Mouse (Mus musculus) spleen, postnatal 14 days (tissue): ENCODE data around the gene 2810004N23Rik.
A peak's percentile ranks its signal among the peaks of the same experiment; 100 is the strongest.

Experiments
- DNase-seq, 2 experiments: peaks; one replicate each; pipeline ENCODE4 v3.0.0; 2021 to 2022; ENCODE audit warnings: low spot score in 2 of 2

2810004N23Rik gene

GRCm38 (mm10) chr8:124862321-124863162 lies at the start of gene 2810004N23Rik, which contains the start of gene Gnpat:
Gene 2810004N23Rik, minus strand, starts transcription at chr8:124863120.
Gene Gnpat, plus strand, starts transcription at chr8:124863033.
- DNase-seq, result peak; percentile 80 to 87

DNA sequence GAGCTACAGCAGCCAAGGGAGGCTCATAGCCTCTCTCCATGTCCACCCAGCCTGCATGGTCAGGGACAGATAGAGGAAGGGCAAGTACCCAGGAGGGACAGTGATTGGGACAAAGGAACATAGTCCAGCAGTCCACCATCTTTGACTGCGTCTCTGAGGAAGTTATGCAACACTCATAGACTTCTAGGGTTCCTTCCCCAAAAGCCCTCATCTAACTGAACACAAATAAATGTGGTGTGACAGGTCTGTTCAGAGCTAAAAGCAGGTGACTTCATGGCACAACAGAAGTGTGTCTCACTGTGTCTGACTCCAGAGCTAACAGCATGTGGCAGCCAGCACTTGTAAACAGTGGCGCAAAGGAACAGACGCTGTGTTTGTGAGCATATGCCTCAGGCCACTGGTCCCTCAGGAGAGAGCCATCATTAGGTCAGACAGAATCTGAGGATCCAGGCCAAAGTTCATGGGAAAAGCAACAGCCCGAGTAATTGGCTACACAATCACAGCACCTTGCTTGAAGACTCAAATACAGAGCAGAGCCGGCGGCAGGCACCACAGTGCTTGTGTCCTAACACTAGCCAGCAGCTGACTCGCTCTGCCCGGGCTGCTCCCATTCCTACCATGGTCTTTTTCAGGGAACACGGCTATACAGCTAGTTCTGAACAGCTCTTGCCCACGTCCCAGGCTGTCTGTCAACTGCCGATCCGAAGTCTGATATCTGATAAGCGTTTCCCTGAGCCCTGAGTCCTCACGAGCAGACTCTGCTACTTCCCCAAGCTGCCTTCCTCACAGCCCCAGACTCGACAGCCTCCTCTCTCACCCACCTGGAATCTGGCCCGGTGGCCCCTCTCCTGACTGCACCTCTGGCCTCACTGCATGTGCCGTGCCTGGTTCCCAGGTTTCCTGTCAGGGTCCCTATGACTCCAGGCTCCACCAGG lies 49.3 kb upstream of the 2810004N23Rik start:
- DNase-seq, result no peak

- no peak for DNase-seq
These were observed 47.4 kb upstream of the 2810004N23Rik start for GRCm38 (mm10) chr8:124910349-124910748.

DNA sequence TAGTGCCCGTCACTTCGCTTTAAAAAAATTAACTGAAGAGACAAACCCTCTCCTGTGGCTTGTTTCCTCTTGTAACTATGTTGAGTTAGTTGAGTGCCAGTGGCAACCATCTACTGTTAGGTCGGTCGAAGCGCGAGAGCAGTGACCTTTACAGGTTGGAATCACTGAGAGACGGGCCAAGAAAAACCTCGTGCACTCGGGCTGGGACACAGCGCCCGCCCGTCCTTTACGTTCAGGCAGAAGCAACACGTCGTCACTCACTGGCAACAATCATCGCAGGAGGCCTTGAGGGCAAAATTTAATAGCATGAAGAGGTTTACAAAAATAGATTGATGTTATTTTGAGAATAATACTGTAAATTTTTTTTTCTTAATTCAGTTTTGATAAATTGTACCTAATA lies 47.0 kb upstream of the 2810004N23Rik start:
- DNase-seq, result no peak

DNA sequence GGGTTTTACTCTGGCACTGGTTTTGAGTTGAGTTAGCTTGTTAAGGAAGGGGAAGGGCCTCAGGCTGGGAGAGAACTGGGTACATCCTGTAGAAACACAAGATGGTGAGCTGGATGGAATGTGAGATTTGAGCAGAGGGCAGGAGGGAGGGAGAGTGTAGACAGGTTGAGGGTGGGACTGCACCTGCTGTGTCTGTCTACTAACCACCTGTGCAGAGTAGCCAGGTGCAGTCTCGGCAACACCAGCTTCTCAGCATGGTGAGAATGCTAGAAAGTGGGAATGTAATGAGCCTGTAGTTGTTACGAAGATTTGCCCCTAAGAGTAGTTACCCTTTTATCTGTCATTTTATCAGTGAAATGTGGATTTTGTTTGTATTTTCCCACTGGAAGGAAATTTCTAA lies 42.6 kb upstream of the 2810004N23Rik start:
- no peak for DNase-seq

GRCm38 (mm10) chr8:124903198-124903597 lies 40.3 kb upstream of the 2810004N23Rik start:
- no peak for DNase-seq

DNA sequence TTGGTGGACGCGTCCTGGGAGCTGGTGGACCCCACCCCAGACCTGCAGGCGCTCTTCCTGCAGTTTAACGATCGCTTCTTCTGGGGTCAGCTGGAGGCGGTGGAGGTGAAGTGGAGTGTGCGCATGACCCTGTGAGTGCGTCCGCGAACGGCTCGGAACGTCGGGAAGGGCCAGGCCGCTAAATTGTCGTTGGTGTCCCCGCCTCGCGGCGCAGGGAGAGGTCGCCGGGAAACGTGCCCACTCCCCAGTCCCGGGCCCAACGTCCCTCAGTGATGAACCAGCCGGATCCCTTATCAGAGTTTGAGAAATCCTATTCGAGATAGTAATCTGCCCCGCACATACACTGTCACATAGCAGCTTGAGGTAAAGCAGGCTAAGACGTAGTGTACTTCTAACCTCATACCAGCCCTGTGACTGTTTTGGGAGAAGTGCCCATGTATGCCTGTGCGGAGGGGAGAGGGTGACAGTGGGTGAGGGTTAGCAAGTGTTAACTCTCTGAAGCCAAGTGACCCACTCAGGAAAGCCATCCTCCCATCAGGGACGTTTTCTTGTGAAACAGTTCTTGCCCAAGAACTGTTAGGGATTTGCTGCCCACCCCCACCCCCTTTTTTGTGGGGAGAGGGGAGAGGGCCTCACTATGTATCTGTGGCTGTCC lies 35.5 kb upstream of the 2810004N23Rik start:
- DNase-seq, result peak; percentile 12 to 13

GRCm38 (mm10) chr8:124897386-124898250 lies 34.7 kb upstream of the 2810004N23Rik start, which contains the start of the genes Exoc8 and Sprtn:
Gene Exoc8, minus strand, starts transcription at chr8:124897705.
Gene Sprtn, plus strand, starts transcription at chr8:124897886.
- peak; percentile 97 to 98 for DNase-seq

DNA sequence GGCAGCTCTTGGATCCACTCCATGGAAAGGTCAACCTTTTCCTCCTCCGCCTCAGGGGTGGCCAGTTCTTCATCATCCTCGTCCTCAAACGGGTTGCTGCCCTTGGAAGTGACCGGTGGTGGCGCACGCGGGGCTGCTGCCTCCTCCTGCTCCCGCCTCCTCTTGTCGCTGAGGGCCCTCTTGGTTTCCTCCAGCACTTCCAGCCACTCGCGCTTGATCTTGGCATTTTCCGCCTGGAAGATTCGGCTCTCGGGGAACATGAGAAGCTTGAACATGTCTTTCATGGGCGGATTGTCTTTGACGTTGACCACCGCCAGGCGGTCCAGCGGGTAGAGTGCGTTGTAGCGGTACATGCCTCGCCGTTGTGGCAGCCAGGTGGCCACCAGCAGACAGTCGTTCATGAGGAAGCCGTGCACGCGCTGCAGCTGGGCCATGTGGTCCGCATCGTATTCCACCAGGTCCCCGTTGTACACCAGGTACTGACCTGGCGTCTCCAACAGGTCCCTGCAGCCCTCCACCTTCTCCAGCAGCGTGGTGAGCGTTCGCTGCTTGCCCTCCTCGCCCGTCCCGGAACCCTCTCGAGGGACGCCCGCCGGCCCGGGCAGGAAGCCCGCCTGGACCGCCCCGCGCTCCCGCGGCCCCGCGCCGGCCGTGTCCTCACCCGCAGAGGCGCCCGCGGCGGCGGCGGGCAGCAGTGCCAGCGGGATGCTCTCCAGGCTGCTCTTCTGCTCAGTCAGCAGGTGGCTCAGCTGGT lies 33.9 kb upstream of the 2810004N23Rik start:
- peak; percentile 42 to 62 for DNase-seq

DNA sequence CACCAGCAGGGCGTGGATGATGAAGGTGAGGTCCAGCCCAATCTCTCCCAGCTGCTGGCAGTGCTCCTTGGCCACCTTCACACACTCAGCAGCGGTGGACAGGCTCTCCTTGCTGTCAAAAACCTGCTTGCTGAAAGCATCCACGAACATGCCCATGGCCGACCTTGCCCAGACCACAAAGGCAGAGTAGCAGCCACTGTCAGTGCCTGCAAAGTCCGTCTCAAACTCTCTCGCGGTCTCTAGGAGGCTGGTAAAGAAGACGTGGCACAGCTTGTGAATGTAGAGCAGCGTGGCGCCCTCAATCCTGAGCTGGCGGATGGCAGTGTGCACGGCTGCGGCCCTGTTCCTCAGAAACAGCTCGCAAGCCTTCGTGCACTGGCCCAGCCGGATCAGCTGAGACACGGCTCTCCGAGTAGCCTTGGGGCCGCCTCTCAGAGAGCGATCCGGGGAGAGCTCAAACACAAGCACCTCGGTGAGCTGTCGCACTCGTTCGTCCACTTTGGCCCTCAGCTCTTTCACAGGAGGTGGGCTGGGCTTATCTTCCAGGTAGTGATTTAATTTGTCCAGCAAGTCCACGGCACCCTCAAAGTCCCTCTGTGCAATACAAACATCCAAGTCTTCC lies 33.2 kb upstream of the 2810004N23Rik start:
- DNase-seq, result no peak

DNA sequence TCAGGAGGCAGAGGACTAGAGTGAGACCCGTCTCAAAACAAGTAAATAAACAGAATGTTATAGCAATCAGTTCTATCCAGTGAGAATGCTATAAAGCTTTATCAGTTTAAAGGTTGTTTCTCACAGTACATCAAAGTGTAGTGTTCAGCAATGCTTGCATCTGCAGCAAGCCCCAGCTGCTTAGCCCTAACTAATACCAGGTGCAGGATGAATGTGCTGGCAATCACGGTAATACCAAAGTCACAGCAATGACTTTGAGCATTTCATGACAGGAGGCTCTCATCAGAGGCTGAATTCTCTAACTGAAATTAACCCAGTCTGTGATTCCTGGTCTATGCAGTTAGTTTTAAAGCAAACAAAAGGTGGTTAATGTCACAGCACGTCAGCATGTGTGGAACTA lies 29.7 kb upstream of the 2810004N23Rik start:
- DNase-seq, result no peak

GRCm38 (mm10) chr8:124888385-124888784 lies 25.5 kb upstream of the 2810004N23Rik start:
- no peak for DNase-seq

GRCm38 (mm10) chr8:124878946-124879526 lies 16.1 kb upstream of the 2810004N23Rik start:
- no peak for DNase-seq

GRCm38 (mm10) chr8:124878141-124878540 lies 15.2 kb upstream of the 2810004N23Rik start:
- DNase-seq, result no peak

GRCm38 (mm10) chr8:124872690-124873089 lies 9.8 kb upstream of the 2810004N23Rik start:
- no peak for DNase-seq

- DNase-seq, result no peak
These were observed 9.2 kb upstream of the 2810004N23Rik start for GRCm38 (mm10) chr8:124872081-124872480.

DNA sequence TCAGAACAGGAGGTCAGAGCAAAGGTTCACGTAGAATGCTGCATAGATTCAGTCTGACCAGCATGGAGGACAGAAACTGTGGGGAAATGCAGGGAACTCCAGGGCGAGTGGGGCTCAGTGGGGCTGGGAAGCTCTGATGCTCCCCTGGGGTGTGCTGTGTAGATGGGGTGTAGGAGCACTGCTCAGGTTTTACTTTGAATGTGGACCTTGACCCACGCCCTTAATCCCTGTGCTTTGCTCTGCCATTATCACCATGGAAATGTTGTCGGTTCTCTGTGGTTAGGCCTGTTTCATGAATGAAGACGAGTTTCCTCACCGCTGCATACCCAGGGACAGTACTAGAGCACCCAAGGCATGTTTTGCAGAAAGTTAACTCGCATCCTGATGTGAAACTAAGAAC lies 8.6 kb upstream of the 2810004N23Rik start:
- no peak for DNase-seq

- DNase-seq, result no peak
These were observed 6.8 kb upstream of the 2810004N23Rik start for GRCm38 (mm10) chr8:124869708-124870107.

- DNase-seq, result no peak
These were observed 4.2 kb upstream of the 2810004N23Rik start for GRCm38 (mm10) chr8:124867126-124867525.
